ENCODE assay signal across 15 mouse cellular contexts in the genomic region with DNA sequence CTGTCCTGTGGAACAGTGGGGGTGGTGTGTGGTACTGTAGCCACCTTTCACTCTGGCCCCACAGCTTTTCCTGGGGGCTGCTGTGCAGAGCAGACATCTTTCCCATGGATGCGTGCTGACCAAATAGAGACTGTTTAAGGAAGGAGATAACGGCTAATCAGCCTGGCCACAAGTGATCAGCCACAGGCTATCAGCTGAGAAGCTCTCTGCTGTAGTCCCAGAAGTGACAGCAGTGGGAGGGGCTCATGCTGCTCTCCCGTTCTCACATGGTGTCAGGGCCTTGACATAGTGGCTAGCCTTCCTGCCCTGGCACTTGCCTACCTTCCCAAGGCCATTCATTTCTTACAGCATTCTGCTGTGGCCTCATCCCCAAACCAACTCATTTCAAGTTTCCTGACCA. TPM values are rescaled to one million over a fixed set of nuclear protein-coding genes. Genes with fewer than 3 reads are reported as not detected.
A peak's percentile ranks its signal among the peaks of the same experiment; 100 is the strongest.
DNase-seq lines count a peak whose midpoint lies in the region; ATAC-seq and TF ChIP-seq lines count a peak whose summit lies in the region.
"Had no signal": no experiment of that assay in that cellular context is flagged by ENCODE, and none has a peak within 500 bp of the region (broad histone marks: within the 10 kb centered on the region; RNA-seq: fewer than 3 reads in every experiment).

No protein-coding gene starts in this region.

- H3K27me3 ChIP-seq in stomach, embryonic 15.5 days (replicated peaks) = no peaks in the 10 kb centered on the region
- no peaks in the 10 kb centered on the region for H3K27me3 ChIP-seq in stomach, postnatal 0 days (ENCODE audit: control insufficient read depth, insufficient read depth, low read length)
- H3K27me3 ChIP-seq in erythroblast, embryonic 14.5 days (ENCODE audit: control insufficient read depth) = no peaks in the 10 kb centered on the region; the same call in 1 of the 2 replicates
- no peaks in the 10 kb centered on the region for H3K27me3 ChIP-seq in liver, embryonic 16.5 days (ENCODE audit: control insufficient read depth, insufficient read depth, low read depth, low read length)
- no peaks in the 10 kb centered on the region for H3K27me3 ChIP-seq in hindbrain, embryonic 16.5 days (replicated peaks; ENCODE audit: control insufficient read depth, insufficient read depth, low read length)
- H3K27me3 ChIP-seq in kidney, embryonic 14.5 days (ENCODE audit: control insufficient read depth, insufficient read depth, low read length) = no peaks in the 10 kb centered on the region

- H3K27ac ChIP-seq in stomach, embryonic 15.5 days = no peak overlapping the region
- H3K27ac ChIP-seq in stomach, postnatal 0 days (replicated peaks) = no peak overlapping the region
- peak overlapping the region; percentile 43 for H3K27ac ChIP-seq in liver, embryonic 16.5 days (ENCODE audit: low read length)
- no peak overlapping the region for H3K27ac ChIP-seq in hindbrain, embryonic 16.5 days (ENCODE audit: low read depth, low read length)
- no peak overlapping the region for H3K27ac ChIP-seq in kidney, embryonic 14.5 days (ENCODE audit: low read depth, low read length)

- no peak overlapping the region for H3K4me2 ChIP-seq in stomach, embryonic 15.5 days
- H3K4me2 ChIP-seq in stomach, postnatal 0 days (replicated peaks; ENCODE audit: low read depth) = no peak overlapping the region
- peak overlapping the region; percentile 19; the same call in 1 of the 2 replicates for H3K4me2 ChIP-seq in liver, embryonic 16.5 days (ENCODE audit: low read depth, low read length)
- no peak overlapping the region for H3K4me2 ChIP-seq in hindbrain, embryonic 16.5 days (ENCODE audit: low read length)
- H3K4me2 ChIP-seq in kidney, embryonic 14.5 days (replicated peaks; ENCODE audit: low read depth, low read length) = no peak overlapping the region

- no peak for TF ChIP-seq CTCF in stomach, postnatal 0 days (IDR thresholded peaks at IDR 0.05; ENCODE audit: low read depth)

- no peak for DNase-seq in stomach, postnatal 0 days (ENCODE audit: low spot score)
- no peak for DNase-seq in thymus, postnatal 4 days
- DNase-seq: adrenal gland, postnatal 14 days; cerebellum, adult 9-11 months; forebrain, postnatal 0 days; gastrocnemius, postnatal 10 days; kidney, adult 2 months; kidney, postnatal 4 days; thymus, adult 18-20 months had no signal

- no peak for TF ChIP-seq EP300 in stomach, postnatal 0 days (optimal IDR thresholded peaks at IDR 0.05)

- H3K4me3 ChIP-seq in stomach, embryonic 15.5 days (replicated peaks) = no peak overlapping the region
- no peak overlapping the region for H3K4me3 ChIP-seq in stomach, postnatal 0 days (ENCODE audit: low read depth, low read length)
- H3K4me3 ChIP-seq in erythroblast, embryonic 14.5 days (replicated peaks) = peak overlapping the region; percentile 15
- H3K4me3 ChIP-seq in liver, embryonic 16.5 days (ENCODE audit: low read depth, low read length) = no peak overlapping the region
- H3K4me3 ChIP-seq in hindbrain, embryonic 16.5 days (ENCODE audit: low read length) = no peak overlapping the region
- H3K4me3 ChIP-seq in kidney, embryonic 14.5 days (ENCODE audit: low read length) = no peak overlapping the region

- 0 out of 2 replicates have a peak, but pooled peaks cover 4% of the 10 kb centered on the region for H3K36me3 ChIP-seq in stomach, embryonic 15.5 days
- no peaks in the 10 kb centered on the region for H3K36me3 ChIP-seq in stomach, postnatal 0 days (ENCODE audit: control insufficient read depth, insufficient read depth, low read length)
- H3K36me3 ChIP-seq in erythroblast, embryonic 14.5 days (ENCODE audit: control insufficient read depth) = peaks cover 100% of the 10 kb centered on the region
- H3K36me3 ChIP-seq in liver, embryonic 16.5 days (ENCODE audit: control insufficient read depth, insufficient read depth) = peaks cover 13% of the 10 kb centered on the region
- peaks cover 11% of the 10 kb centered on the region for H3K36me3 ChIP-seq in hindbrain, embryonic 16.5 days (ENCODE audit: control insufficient read depth, insufficient read depth, low read length)
- H3K36me3 ChIP-seq in kidney, embryonic 14.5 days (ENCODE audit: control insufficient read depth, insufficient read depth, low read length) = peaks cover 3% of the 10 kb centered on the region; the same call in 1 of the 2 replicates

- H3K9ac ChIP-seq in stomach, embryonic 15.5 days = no peak overlapping the region
- no peak overlapping the region for H3K9ac ChIP-seq in stomach, postnatal 0 days (ENCODE audit: low read length)
- no peak overlapping the region for H3K9ac ChIP-seq in liver, embryonic 16.5 days (ENCODE audit: low read depth, low read length)
- no peak overlapping the region for H3K9ac ChIP-seq in hindbrain, embryonic 16.5 days (ENCODE audit: low read depth, low read length)
- no peak overlapping the region for H3K9ac ChIP-seq in kidney, embryonic 14.5 days (ENCODE audit: low read depth, low read length)
- H3K9ac ChIP-seq: forebrain, postnatal 0 days had no signal

- WGBS in stomach, embryonic 15.5 days = 39% methylated on average over 3 of the region's 3 CpGs
- 44% methylated on average over 3 of the region's 3 CpGs for WGBS in stomach, postnatal 0 days
- 7% methylated on average over 3 of the region's 3 CpGs for WGBS in liver, embryonic 16.5 days (ENCODE audit: insufficient replicate concordance)
- WGBS in hindbrain, embryonic 16.5 days = 63% methylated on average over 3 of the region's 3 CpGs
- 53% methylated on average over 3 of the region's 3 CpGs for WGBS in kidney, embryonic 14.5 days

- H3K4me1 ChIP-seq in stomach, embryonic 15.5 days = no peaks in the 10 kb centered on the region
- no peaks in the 10 kb centered on the region for H3K4me1 ChIP-seq in stomach, postnatal 0 days (replicated peaks; ENCODE audit: control insufficient read depth, insufficient read depth)
- peaks cover 58% of the 10 kb centered on the region for H3K4me1 ChIP-seq in erythroblast, embryonic 14.5 days (ENCODE audit: control insufficient read depth)
- H3K4me1 ChIP-seq in liver, embryonic 16.5 days (ENCODE audit: control insufficient read depth, low read depth, low read length) = peaks cover 28% of the 10 kb centered on the region
- peaks cover under 1% of the 10 kb centered on the region; the same call in 1 of the 2 replicates for H3K4me1 ChIP-seq in hindbrain, embryonic 16.5 days (ENCODE audit: control insufficient read depth, insufficient read depth, low read depth, low read length)
- H3K4me1 ChIP-seq in kidney, embryonic 14.5 days (ENCODE audit: control insufficient read depth, insufficient read depth, low read length) = no peaks in the 10 kb centered on the region

- H3K9me3 ChIP-seq in stomach, embryonic 15.5 days = no peaks in the 10 kb centered on the region
- no peaks in the 10 kb centered on the region for H3K9me3 ChIP-seq in stomach, postnatal 0 days (ENCODE audit: control insufficient read depth, low read length)
- no peaks in the 10 kb centered on the region for H3K9me3 ChIP-seq in erythroblast, embryonic 14.5 days (ENCODE audit: control insufficient read depth, low read length)
- H3K9me3 ChIP-seq in liver, embryonic 16.5 days (replicated peaks; ENCODE audit: control insufficient read depth, low read length) = no peaks in the 10 kb centered on the region
- no peaks in the 10 kb centered on the region for H3K9me3 ChIP-seq in hindbrain, embryonic 16.5 days (ENCODE audit: control insufficient read depth, low read length)
- H3K9me3 ChIP-seq in kidney, embryonic 14.5 days (ENCODE audit: control insufficient read depth, low read length) = no peaks in the 10 kb centered on the region

- peak; percentile 85; the same call in 1 of the 2 replicates for ATAC-seq in stomach, embryonic 15.5 days (ENCODE audit: insufficient read depth, low FRiP score, low read depth)
- no peak for ATAC-seq in stomach, postnatal 0 days (ENCODE audit: low FRiP score, low TSS enrichment)
- ATAC-seq in liver, embryonic 16.5 days (ENCODE audit: low read depth) = peak; percentile 95
- no peak for ATAC-seq in hindbrain, embryonic 16.5 days
- ATAC-seq in kidney, embryonic 14.5 days (ENCODE audit: low FRiP score, low TSS enrichment) = no peak
- ATAC-seq: CD4-positive, CD25-positive, alpha-beta regulatory T cell, adult 4 months; forebrain, postnatal 0 days had no signal

RNA-seq across cellular contexts. Expression of a gene that starts 27.5 kb away (rescaled TPM):
- polyA plus RNA-seq in stomach, embryonic 15.5 days (2015; fragmentation: Nextera tagmentation; extraction: Ambion mirVana) = 32.8 and 41.6 TPM in 2 replicates
- polyA plus RNA-seq in stomach, postnatal 0 days (2015; fragmentation: Nextera tagmentation; extraction: Ambion mirVana) = 19.1 and 21.4 TPM in 2 replicates
- polyA plus RNA-seq in erythroblast, embryonic 14.5 days (2012) = 178 and 191 TPM in 2 replicates
- polyA plus RNA-seq in liver, embryonic 16.5 days (2015; fragmentation: Nextera tagmentation; extraction: Ambion mirVana) = 85.1 and 89.1 TPM in 2 replicates
- 60.3 and 70.9 TPM in 2 replicates for polyA plus RNA-seq in hindbrain, embryonic 16.5 days (2015; fragmentation: Nextera tagmentation; extraction: Ambion mirVana)
- polyA plus RNA-seq in kidney, embryonic 14.5 days (2014; fragmentation: Nextera tagmentation; extraction: Ambion mirVana) = 27.4 and 29.1 TPM in 2 replicates

RNA-seq across cellular contexts. Expression of a gene that starts 43.3 kb away (rescaled TPM):
- polyA plus RNA-seq in stomach, embryonic 15.5 days (2015; fragmentation: Nextera tagmentation; extraction: Ambion mirVana) = 0.85 and 0.96 TPM in 2 replicates
- polyA plus RNA-seq in stomach, postnatal 0 days (2015; fragmentation: Nextera tagmentation; extraction: Ambion mirVana) = 0.33 and 0.44 TPM in 2 replicates
- polyA plus RNA-seq in erythroblast, embryonic 14.5 days (2012) = not detected in 2 replicates
- polyA plus RNA-seq in liver, embryonic 16.5 days (2015; fragmentation: Nextera tagmentation; extraction: Ambion mirVana) = 0.11 and 0.22 TPM in 2 replicates
- 0.29 and 0.65 TPM in 2 replicates for polyA plus RNA-seq in hindbrain, embryonic 16.5 days (2015; fragmentation: Nextera tagmentation; extraction: Ambion mirVana)
- 1.1 and 1.5 TPM in 2 replicates for polyA plus RNA-seq in kidney, embryonic 14.5 days (2014; fragmentation: Nextera tagmentation; extraction: Ambion mirVana)
- polyA plus RNA-seq: CD4-positive, CD25-positive, alpha-beta regulatory T cell, adult 4 months had no signal

Comparison
In these comparisons a context has a peak if more than half of its experiments do, and no peak if none do; other contexts are left out.
1. ATAC-seq: peak in stomach, embryonic 15.5 days (single experiment) and liver, embryonic 16.5 days (single experiment); none in stomach, postnatal 0 days (single experiment), hindbrain, embryonic 16.5 days (single experiment) and kidney, embryonic 14.5 days (single experiment).